Mouse (Mus musculus) G1E (cell line): ENCODE data around the gene Nsun4. TPM values are rescaled to one million over a fixed set of nuclear protein-coding genes. Genes with fewer than 3 reads are reported as not detected.

Experiments used
- ATAC-seq: 2 replicates; pipeline ENCODE4 v1.8.0; 2016; ENCODE audit warnings: mild to moderate bottlenecking; ENCODE audit not compliant: insufficient number of reproducible peaks, poor library complexity, low FRiP score, severe bottlenecking; ENCODE audit errors: extremely low read depth
- DNase-seq: peaks from one replicate; pipeline ENCODE4 v3.0.0; 2012; ENCODE audit warnings: low spot score
- H3K27me3 ChIP-seq: 2 replicates; pipeline ENCODE4 v1.6.1; 2012; ENCODE audit warnings: mild to moderate bottlenecking, low read length, inconsistent platforms; ENCODE audit not compliant: insufficient read depth
- H3K36me3 ChIP-seq: replicated peaks from 2 replicates; pipeline ENCODE3; 2012; ENCODE audit warnings: mild to moderate bottlenecking, inconsistent platforms
- H3K4me1 ChIP-seq: 2 replicates; pipeline ENCODE4 v1.6.1; 2012; ENCODE audit warnings: low read depth, low read length, inconsistent platforms, mixed read lengths; ENCODE audit not compliant: insufficient read depth
- H3K4me3 ChIP-seq: 2 replicates; pipeline ENCODE4 v1.5.1; 2012; ENCODE audit warnings: low read depth, mild to moderate bottlenecking, inconsistent platforms, low read length, moderate library complexity, mixed read lengths
- H3K9me3 ChIP-seq: replicated peaks from 2 replicates; pipeline ENCODE4 v1.6.1; 2012; ENCODE audit warnings: inconsistent platforms
- CTCF ChIP-seq: IDR thresholded peaks from 2 replicates; pipeline ENCODE4 v1.5.1; 2012; ENCODE audit warnings: low read depth, low read length, inconsistent platforms, mixed read lengths
- GATA1 ChIP-seq: IDR thresholded peaks from 2 replicates; pipeline ENCODE4 v1.6.1; 2012; ENCODE audit warnings: borderline replicate concordance, low read length, inconsistent platforms, mixed read lengths
- GATA2 ChIP-seq: IDR thresholded peaks from 2 replicates; pipeline ENCODE4 v1.6.1; 2012; ENCODE audit warnings: low read depth, low read length, inconsistent platforms, borderline replicate concordance
- POLR2AphosphoS5 ChIP-seq: IDR thresholded peaks from 2 replicates; pipeline ENCODE4 v1.6.1; 2012; ENCODE audit warnings: low read depth, low read length, inconsistent platforms; ENCODE audit not compliant: insufficient replicate concordance
- TAL1 ChIP-seq: conservative IDR thresholded peaks from 2 replicates; pipeline ENCODE4 v1.6.1; 2012; ENCODE audit warnings: low read depth, low read length, inconsistent platforms, mixed read lengths
- polyA plus RNA-seq: library from polyadenylated mRNA; stranded (reverse); fragments of >175 nt; gene quantifications from 2 replicates; pipeline ENCODE4 v1.2.3, GENCODE M21; 2012
- total RNA-seq, 2 experiments: library from RNA; stranded (forward) in 1 of 2; stranded (reverse) in 1 of 2; fragments of 200-1000 nt in 1 of 2; fragments of >200 nt in 1 of 2; fragmentation: Nextera tagmentation in 1 of 2; gene quantifications; 2 replicates each; pipeline ENCODE4 v1.2.3; 2014 to 2017

Nsun4 gene
- total and polyA plus RNA-seq, 3 experiments = 0.31 to 14.6 (median 11.7) TPM

GRCm38 (mm10) chr4:116010186-116010585, 43.5 kb downstream of the Nsun4 start:
- Histone ChIP-seq H3K4me1 (no peaks in the 10 kb centered on the region; the same call in 1 of the 2 replicates), H3K9me3 (no peaks in the 10 kb centered on the region), H3K4me3 (no peak overlapping the region), H3K36me3 (no peaks in the 10 kb centered on the region), H3K27me3 (peaks cover 19% of the 10 kb centered on the region)
- ATAC-seq (no peak), DNase-seq (no peak)
- TF ChIP-seq GATA2 (no peak), GATA1 (no peak), CTCF (no peak), POLR2AphosphoS5 (no peak)

- no peaks in the 10 kb centered on the region for H3K36me3 ChIP-seq
- no peak for ATAC-seq
- no peak for DNase-seq
- TF ChIP-seq TAL1 (no peak), GATA1 (no peak), GATA2 (no peak), POLR2AphosphoS5 (no peak), CTCF (no peak)
- H3K4me3 ChIP-seq = no peak overlapping the region
- no peaks in the 10 kb centered on the region for H3K9me3 ChIP-seq
- H3K27me3 ChIP-seq = peaks cover 47% of the 10 kb centered on the region
- H3K4me1 ChIP-seq = no peaks in the 10 kb centered on the region; the same call in 1 of the 2 replicates
Observed at GRCm38 (mm10) chr4:116001206-116001605, 52.5 kb downstream of the Nsun4 start.

- no peaks in the 10 kb centered on the region for H3K9me3 ChIP-seq
- no peak overlapping the region for H3K4me3 ChIP-seq
- no peak for DNase-seq
- H3K4me1 ChIP-seq = no peaks in the 10 kb centered on the region; the same call in 1 of the 2 replicates
- no peak for TF ChIP-seq TAL1
- TF ChIP-seq GATA2 = no peak
- TF ChIP-seq POLR2AphosphoS5 = no peak
- no peak for TF ChIP-seq CTCF
- TF ChIP-seq GATA1 = no peak
- no peak for ATAC-seq
- H3K27me3 ChIP-seq = peaks cover 45% of the 10 kb centered on the region
- H3K36me3 ChIP-seq = no peaks in the 10 kb centered on the region
Observed at GRCm38 (mm10) chr4:116000671-116001070, 53.0 kb downstream of the Nsun4 start.

- Histone ChIP-seq H3K9me3 (no peaks in the 10 kb centered on the region), H3K36me3 (no peaks in the 10 kb centered on the region), H3K4me3 (no peak overlapping the region), H3K27me3 (peaks cover 42% of the 10 kb centered on the region), H3K4me1 (no peaks in the 10 kb centered on the region)
- no peak for ATAC-seq
- TF ChIP-seq GATA1 (no peak), CTCF (no peak), POLR2AphosphoS5 (no peak), TAL1 (no peak), GATA2 (no peak)
- DNase-seq = no peak
Observed at GRCm38 (mm10) chr4:115996729-115997128, 56.9 kb downstream of the Nsun4 start.

GRCm38 (mm10) chr4:115995376-115995730, 58.3 kb downstream of the Nsun4 start:
- Histone ChIP-seq H3K4me3 (no peak overlapping the region), H3K36me3 (no peaks in the 10 kb centered on the region), H3K27me3 (peaks cover 36% of the 10 kb centered on the region), H3K4me1 (no peaks in the 10 kb centered on the region), H3K9me3 (no peaks in the 10 kb centered on the region)
- TF ChIP-seq CTCF (no peak), GATA2 (no peak), TAL1 (no peak), GATA1 (no peak), POLR2AphosphoS5 (no peak)
- DNase-seq (no peak), ATAC-seq (no peak)

- Histone ChIP-seq H3K4me1 (no peaks in the 10 kb centered on the region), H3K36me3 (no peaks in the 10 kb centered on the region), H3K4me3 (no peak overlapping the region), H3K27me3 (peaks cover 31% of the 10 kb centered on the region), H3K9me3 (no peaks in the 10 kb centered on the region)
- ATAC-seq (no peak), DNase-seq (no peak)
- TF ChIP-seq TAL1 (no peak), GATA1 (no peak), GATA2 (no peak), POLR2AphosphoS5 (no peak), CTCF (no peak)
Observed at GRCm38 (mm10) chr4:115994662-115995375, 58.9 kb downstream of the Nsun4 start.
